Mouse (Mus musculus) gonadal fat pad, adult 2 months (tissue): ENCODE measurements at regions not wholly inside any gene's neighbourhood (a gene's known extent, or its start where the extent isn't known, plus 50 kb on each side); places are given as distances from the start of the nearest gene placed in this dataset.

Source experiments
- DNase-seq: peaks from one replicate; pipeline ENCODE4 v3.0.0-alpha.2; 2012; ENCODE audit warnings: low read depth

DNA sequence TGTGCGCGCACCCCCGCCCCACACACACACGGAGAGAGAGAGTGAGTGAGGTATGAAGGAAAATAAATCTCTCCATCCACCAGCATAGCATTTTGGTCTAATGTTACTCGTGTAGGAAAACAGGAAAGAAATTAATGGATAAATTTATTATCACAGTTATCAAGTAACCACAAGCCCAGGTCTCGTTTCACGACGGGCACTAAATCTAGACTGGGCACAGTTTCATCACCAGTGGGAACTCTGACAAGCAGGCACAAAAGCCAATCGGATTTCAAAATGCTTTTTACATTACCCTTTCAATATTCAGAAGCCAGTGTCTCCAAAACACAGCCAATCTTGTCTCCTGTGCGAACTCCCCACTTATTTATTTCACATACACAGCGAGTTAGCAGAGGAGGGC is 244.9 kb upstream of the Lrtm1 start:
- DNase-seq = no peak

GRCm38 (mm10) chr14:28775686-28776085 is 242.3 kb upstream of the Lrtm1 start:
- DNase-seq = no peak

DNA sequence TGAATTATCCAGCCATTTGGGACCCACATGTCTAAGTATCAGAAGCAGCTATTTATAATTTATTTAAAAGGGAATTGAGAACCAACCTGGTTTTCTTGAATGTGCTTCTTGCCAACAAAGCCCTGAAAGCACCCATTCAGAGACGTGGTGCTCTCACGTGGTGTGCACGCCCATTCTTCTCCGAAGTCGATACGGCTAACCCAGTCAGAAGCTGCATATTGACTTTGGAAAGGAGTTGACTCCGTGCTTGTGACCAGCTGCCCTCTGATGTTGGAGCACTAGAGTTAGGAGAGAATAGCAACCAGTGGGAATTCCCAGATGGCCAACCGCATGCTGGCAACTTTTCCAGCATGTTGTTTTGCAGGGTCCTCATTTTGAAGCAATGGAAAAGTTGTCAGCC is 240.2 kb upstream of the Lrtm1 start:
- no peak for DNase-seq

GRCm38 (mm10) chr14:28781660-28782059 is 236.3 kb upstream of the Lrtm1 start:
- DNase-seq = no peak

DNA sequence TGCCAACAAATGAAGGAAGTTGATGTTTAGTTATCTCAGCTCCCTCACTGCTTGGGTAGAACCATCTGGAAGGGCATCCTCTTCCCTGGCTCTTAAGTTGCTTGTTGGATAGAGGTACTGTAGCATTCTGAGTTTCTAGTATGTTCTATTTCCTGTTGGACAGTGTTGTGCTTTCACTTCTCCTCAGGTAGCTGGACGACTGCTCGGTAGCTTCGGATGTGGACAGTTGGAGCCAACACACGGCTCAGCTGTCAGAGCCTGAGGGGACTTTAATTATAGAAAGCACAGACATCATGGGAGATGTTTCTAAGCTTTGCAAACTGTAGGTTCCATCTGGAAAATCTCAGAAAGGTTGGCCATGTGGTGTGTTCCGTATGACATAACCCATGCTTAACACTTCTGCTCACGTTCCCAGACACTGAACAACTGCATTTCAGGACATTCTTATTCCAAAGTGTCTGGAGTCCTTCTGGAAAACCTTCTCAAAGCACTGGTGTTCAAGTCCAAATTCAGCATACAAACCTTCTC is 233.8 kb upstream of the Lrtm1 start:
- DNase-seq = no peak

DNA sequence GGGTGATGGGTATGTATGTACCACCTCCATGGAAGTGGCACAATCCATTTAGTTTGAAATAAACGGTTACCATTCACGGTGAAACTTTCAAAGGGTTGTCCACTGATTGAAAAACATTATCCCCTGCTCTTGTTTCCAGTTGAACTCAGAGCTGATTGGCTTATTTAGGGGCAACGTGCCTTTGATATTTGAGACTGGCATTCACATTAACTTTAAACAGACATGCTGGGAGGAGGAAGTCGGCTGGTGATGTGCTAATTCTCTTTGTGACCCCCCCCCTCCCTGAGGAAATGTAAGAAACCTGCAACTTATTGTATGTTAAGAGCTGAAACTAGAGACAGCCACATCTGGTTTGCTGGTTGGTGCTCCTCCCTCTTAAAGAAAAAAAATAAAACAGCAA is 219.7 kb upstream of the Lrtm1 start:
- DNase-seq = no peak

GRCm38 (mm10) chr14:28801681-28802080 is 216.3 kb upstream of the Lrtm1 start:
- DNase-seq = no peak

- DNase-seq = no peak
These were observed 215.9 kb upstream of the Lrtm1 start for GRCm38 (mm10) chr14:28802126-28802525.

DNA sequence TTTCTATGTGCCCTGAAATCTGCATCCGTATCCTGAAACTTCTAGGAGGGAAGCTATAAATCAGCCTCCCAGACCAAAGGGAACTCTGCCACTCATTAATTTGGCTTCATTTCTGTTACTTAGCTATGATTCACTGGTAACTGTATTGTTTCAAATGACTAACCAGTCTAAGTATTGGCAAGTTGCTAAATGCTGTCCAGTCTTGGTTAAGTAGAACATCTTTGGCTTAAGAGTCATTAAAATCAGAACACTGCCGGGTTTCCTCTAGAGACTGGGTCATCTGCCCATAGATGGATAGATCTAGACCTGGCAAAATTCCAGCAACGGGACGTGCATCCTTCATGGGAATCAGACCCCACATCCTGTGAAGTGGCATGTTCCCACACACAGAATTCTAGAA is 209.9 kb upstream of the Lrtm1 start:
- DNase-seq = no peak

DNA sequence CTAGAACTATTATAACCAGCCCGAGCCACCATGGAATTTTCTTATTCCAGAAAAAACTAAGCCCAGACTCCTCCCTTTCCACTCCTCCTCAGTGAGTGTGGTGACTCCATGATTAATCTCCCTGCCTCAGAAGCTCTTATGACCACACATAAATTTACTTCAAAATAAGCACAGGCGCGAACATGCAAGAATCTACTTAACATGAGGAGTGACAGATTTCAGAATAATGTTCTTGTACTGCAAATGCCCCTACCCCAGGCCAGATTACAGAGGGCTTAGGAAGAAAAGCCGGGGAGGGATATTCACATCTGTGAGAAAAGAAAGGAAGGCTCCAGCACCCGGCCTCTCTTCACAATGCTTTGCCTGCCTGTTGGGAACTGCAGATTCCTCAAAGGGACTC is 208.7 kb upstream of the Lrtm1 start:
- no peak for DNase-seq

DNA sequence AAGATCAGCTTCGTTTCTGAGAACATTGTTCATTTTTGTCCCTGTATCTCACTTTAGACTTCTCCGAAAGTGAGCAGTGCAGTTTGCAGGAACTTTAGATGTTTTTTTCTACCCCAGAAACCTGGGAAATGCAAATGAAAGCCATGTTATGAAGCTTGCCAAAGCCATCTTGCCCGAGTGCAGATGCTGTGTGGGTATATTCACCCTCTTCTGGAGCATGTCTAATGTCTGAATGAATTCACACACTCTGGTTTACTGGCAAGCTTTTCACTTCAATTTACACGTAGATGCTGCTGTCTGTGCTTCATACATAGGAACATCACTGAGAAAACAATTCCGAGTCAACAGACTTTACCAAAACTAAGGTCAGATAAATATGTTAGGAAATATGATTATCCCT is 197.0 kb upstream of the Lrtm1 start:
- DNase-seq = no peak

- DNase-seq = no peak
These were observed 190.8 kb upstream of the Lrtm1 start for GRCm38 (mm10) chr14:28827186-28827585.

DNA sequence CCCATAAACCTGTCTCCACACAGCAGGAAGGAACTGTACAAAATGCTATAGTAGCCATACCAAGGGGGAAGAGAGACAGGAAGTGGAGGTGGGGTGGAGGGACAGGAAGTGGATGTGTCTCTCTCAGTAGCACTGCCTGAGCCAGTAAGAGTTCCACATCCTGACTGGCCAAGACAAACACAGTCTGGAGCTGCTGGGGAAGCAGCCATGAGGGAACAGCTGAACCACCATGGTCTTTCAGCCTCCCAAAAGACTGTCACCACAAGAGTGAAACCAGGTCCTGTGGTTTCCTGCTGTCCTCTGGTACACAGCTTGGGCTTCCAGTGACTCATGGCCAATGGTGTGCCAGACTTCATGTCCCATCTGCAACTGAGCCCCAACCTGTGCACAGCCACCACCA is 180.9 kb upstream of the Lrtm1 start:
- DNase-seq = no peak

GRCm38 (mm10) chr14:28848831-28849590 is 169.0 kb upstream of the Lrtm1 start:
- no peak for DNase-seq
